Mouse (Mus musculus): ENCODE results near the gene Dapk3.

- peak; percentile 36; the same call in 1 of the 2 replicates for TF ChIP-seq CTCF (IDR thresholded peaks at IDR 0.05; ENCODE audit: borderline replicate concordance, control insufficient read depth, extremely low read depth, insufficient read depth, low read length, poor library complexity)
- peak; percentile 99 for TF ChIP-seq POLR2A (IDR thresholded peaks at IDR 0.05; ENCODE audit: control insufficient read depth, extremely low read depth, insufficient read depth, low read length, poor library complexity)
Measured at GRCm38 (mm10) chr10:81176466-81177271, 6.1 kb upstream of the Dapk3 start, which contains the start of gene Eef2.

All from thymus, adult 2 months (tissue).